Mouse (Mus musculus) left cerebral cortex, postnatal 14 days (tissue): ENCODE data around the gene Kcna5. TPM values are rescaled to one million over a fixed set of nuclear protein-coding genes. Genes with fewer than 3 reads are reported as not detected.

ENCODE experiments used
- DNase-seq, 2 experiments: peaks; one replicate each; pipeline ENCODE4 v3.0.0; 2021 to 2022; ENCODE audit warnings: low spot score in 2 of 2, mixed read lengths in 1 of 2
- intact Hi-C: fragments of 180-260 bp; cut with DNase I; formaldehyde crosslinking; loops from one replicate; pipeline ENCODE4 v1.15.1; 2025
- total RNA-seq, 2 experiments: library from RNA; stranded (reverse); gene quantifications; 2 replicates each; pipeline ENCODE4 v1.2.3; 2021

Gene Kcna5
- total RNA-seq, 2 experiments from 2014 or later, result 3.2 to 3.8 TPM

GRCm38 (mm10) chr6:126484887-126485286 lies 50.3 kb downstream of the Kcna5 start:
- no peak for DNase-seq
- intact Hi-C loops, result no loop called here

GRCm38 (mm10) chr6:126483264-126483867 lies 51.8 kb downstream of the Kcna5 start:
- intact Hi-C loops, result no loop called here
- no peak for DNase-seq

Other genes starting within 250 kb of the Kcna5 start
- 10 to 100 TPM; 66.9 to 73.4 TPM for gene Kcna1, start 111.0 kb upstream of the Kcna5 start, total RNA-seq
- gene Kcna6, start 205.3 kb upstream of the Kcna5 start, total RNA-seq, result 10 to 100 TPM; 76.4 to 78.5 TPM